Mouse (Mus musculus): ENCODE measurements around the gene Camk1d.

- TF ChIP-seq CTCF (IDR thresholded peaks at IDR 0.05; ENCODE audit: low read depth, low read length) (no peak), GATA1 (IDR thresholded peaks at IDR 0.05; ENCODE audit: borderline replicate concordance, low read length) (no peak)
These were observed at the start of gene Camk1d for GRCm38 (mm10) chr2:5714211-5715053.
